Mouse (Mus musculus): ENCODE measurements around the gene Mybbp1a. TPM values are rescaled to one million over a fixed set of nuclear protein-coding genes. Genes with fewer than 3 reads are reported as not detected.

Mybbp1a gene
- polyA plus RNA-seq (2015; fragmentation: Nextera tagmentation; extraction: Ambion mirVana) = 69.5 and 71.9 TPM in 2 replicates

DNA sequence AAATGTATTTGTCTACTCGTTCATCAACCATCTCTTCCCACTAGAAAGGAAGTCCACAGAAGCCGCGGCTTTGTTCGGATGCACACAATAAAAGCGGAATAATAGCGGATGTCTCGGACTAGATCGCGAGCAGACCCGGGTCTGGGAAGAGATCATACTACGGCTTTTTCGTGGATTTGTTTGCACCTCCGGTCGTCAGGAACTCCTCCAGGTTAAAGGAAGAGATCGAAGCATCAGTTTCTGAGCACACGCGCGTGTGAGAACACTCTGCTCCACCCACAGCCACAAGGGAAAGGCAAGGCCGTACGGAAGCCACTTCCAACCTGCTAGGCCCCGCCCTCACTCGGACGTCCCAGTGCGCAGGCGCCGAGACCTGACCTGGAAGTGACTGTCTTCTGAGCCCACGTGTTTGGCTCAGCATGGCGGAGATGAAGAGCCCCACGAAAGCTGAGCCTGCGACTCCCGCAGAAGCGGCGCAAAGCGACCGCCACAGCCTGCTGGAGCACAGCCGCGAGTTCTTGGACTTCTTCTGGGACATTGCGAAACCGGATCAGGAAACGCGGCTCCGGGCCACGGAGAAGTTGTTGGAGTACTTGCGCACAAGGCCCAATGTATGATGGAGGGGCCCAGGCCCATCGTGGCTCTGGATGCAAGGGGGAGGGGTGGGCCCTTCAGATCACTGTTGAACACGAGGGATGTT, at the start of gene Mybbp1a:
Mybbp1a (plus strand) TSS at position 391 of the 700 bp plus-strand sequence.

DNA sequence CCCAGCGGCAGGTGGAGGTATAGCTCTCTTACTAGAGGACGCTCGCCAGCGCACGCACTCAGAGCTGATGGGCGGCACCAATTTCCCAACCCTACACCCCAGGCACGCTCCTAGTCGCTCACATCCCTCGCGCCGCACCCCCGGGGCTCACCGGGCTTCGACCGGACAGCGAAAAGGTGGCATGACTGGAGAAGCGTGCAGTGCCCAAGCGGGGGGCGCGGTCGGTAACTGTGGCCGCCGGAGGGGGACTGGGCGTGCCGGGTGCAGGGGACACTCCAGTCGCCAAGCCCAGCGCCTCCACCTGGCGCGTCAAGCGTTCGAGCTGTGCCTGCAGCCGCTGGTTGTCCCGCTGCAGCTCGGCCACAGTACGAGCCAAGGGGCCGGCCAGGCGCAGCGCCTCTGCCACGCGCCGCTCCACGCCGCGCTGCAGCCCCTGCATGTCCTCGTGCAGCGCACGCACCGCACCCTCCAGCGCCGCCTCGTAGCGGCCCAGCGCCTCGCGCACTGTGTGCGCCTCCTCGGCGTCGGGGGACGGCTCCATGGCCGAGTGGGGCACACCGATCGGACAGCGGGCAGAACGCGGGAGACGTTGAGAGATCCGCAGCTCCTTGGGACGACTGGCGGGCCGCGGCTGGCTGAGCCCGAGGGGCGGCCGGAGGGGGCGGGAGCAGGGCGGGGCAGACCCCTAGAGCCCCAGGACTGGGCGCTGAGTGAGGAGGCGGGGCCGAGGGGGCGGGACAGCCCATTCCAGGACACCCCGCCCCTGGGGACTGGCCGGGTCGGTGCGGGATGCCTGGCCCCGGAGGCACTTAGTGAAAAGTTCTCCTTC, 29.8 kb upstream of the Mybbp1a start, which contains the start of gene Smtnl2:
Smtnl2 (minus strand) TSS at position 621 of the 829 bp plus-strand sequence.

DNA sequence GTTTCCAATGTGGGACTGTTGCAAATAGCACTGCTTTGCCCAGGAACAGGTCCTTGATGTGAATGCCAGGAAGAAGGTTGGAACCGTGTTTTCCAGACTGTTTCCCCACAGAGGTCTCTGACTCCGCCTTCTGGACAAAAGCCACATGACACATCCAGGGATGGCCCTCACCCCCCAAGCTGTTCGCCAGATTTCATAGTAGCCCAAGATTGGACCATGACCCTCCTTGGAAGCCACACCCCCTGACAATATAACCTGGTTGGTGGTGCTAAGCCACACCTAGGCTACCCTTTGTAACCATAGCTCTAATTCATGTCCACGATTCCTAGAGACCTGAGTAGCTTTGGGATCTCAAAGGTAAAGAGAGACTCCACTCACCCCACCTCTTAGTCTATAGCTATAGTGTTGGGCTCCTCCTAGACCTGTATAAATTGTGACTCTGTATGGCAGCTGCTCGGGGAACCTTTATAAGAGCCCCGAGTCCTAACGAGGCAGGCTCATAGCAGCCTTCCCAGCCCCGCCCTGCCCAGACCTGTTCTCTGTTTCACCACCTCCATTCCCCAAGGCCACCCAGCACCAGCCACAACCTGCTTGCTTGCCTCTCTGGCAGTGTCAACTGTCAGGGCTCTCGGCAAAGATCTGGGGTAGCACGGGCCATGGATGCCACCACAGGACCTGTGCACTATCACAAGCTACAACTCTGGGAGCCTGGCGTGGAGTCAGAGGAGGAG, 6.0 kb upstream of the Mybbp1a start, which contains the start of gene Ggt6:
Ggt6 (plus strand) TSS at position 564 of the 731 bp plus-strand sequence.

DNA sequence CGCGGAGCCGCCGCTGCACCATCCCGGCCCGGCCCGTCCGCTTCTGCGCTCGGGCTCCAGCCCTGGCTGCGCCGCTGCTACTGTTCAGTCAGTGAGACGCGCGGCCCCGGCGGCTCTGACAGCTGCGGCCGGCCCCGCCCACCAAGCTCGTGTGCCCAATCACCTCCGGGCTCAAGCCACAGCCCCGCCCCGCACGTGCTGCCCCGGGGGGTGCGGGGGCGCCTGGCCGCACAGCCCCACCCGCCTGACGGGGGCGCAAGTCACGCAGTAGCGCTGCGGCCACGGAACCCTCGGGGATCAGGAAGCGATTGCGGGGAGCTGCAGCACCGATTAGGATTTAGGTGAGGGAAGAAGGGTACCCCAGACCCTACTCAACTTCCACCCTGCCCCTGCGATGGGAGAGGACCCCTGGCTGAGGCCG, 48.7 kb downstream of the Mybbp1a start, which contains the start of gene Spns2:
Spns2 (minus strand) TSS at position 24 of the 421 bp plus-strand sequence.

Other genes with a start within 250 kb of the Mybbp1a start
- 0.07 and 0.08 TPM in 2 replicates for gene Gm43951, start 234.5 kb upstream of the Mybbp1a start, polyA plus RNA-seq (2015; fragmentation: Nextera tagmentation; extraction: Ambion mirVana)
- 6.2 and 6.6 TPM in 2 replicates for gene 4933427D14Rik, start 233.9 kb upstream of the Mybbp1a start, polyA plus RNA-seq (2015; fragmentation: Nextera tagmentation; extraction: Ambion mirVana)
- gene Txndc17, start 233.8 kb upstream of the Mybbp1a start, polyA plus RNA-seq (2015; fragmentation: Nextera tagmentation; extraction: Ambion mirVana) = 245 and 246 TPM in 2 replicates
- gene Med31, start 225.8 kb upstream of the Mybbp1a start, polyA plus RNA-seq (2015; fragmentation: Nextera tagmentation; extraction: Ambion mirVana) = 28.3 and 28.4 TPM in 2 replicates
- 0.06 and 0.08 TPM in 2 replicates for gene Slc13a5, start 174.1 kb upstream of the Mybbp1a start, polyA plus RNA-seq (2015; fragmentation: Nextera tagmentation; extraction: Ambion mirVana)
- gene Xaf1, start 139.7 kb upstream of the Mybbp1a start, polyA plus RNA-seq (2015; fragmentation: Nextera tagmentation; extraction: Ambion mirVana) = 20.3 and 24.7 TPM in 2 replicates
- not detected in 2 replicates for gene Fbxo39, start 126.9 kb upstream of the Mybbp1a start, polyA plus RNA-seq (2015; fragmentation: Nextera tagmentation; extraction: Ambion mirVana)
- gene Tekt1, start 78.9 kb upstream of the Mybbp1a start, polyA plus RNA-seq (2015; fragmentation: Nextera tagmentation; extraction: Ambion mirVana) = 0.11 TPM in 1 of 2 replicates, not detected in the other
- gene Smtnl2, start 29.6 kb upstream of the Mybbp1a start, polyA plus RNA-seq (2015; fragmentation: Nextera tagmentation; extraction: Ambion mirVana) = 31.2 and 39.8 TPM in 2 replicates
- 1.1 and 1.4 TPM in 2 replicates for gene Ggt6, start 5.8 kb upstream of the Mybbp1a start, polyA plus RNA-seq (2015; fragmentation: Nextera tagmentation; extraction: Ambion mirVana)
- gene Spns2, start 48.5 kb downstream of the Mybbp1a start, polyA plus RNA-seq (2015; fragmentation: Nextera tagmentation; extraction: Ambion mirVana) = 3.3 and 3.7 TPM in 2 replicates
- gene Spns3, start 109.2 kb downstream of the Mybbp1a start, polyA plus RNA-seq (2015; fragmentation: Nextera tagmentation; extraction: Ambion mirVana) = 0.06 and 0.07 TPM in 2 replicates
- gene Ube2g1, start 165.9 kb downstream of the Mybbp1a start, polyA plus RNA-seq (2015; fragmentation: Nextera tagmentation; extraction: Ambion mirVana) = 45.5 and 54.4 TPM in 2 replicates
- gene Ankfy1, start 248.7 kb downstream of the Mybbp1a start, polyA plus RNA-seq (2015; fragmentation: Nextera tagmentation; extraction: Ambion mirVana) = 9.0 and 10.9 TPM in 2 replicates